Mouse (Mus musculus) cortical plate, adult 2 months (tissue): ENCODE measurements around the gene Nudt22.

Experiments used
- CTCF ChIP-seq: fragments of 200-500 bp; IDR thresholded peaks from 2 replicates; pipeline ENCODE4 v1.5.1; 2011; ENCODE audit warnings: mild to moderate bottlenecking, control low read depth, low read length; ENCODE audit not compliant: insufficient read depth; ENCODE audit errors: extremely low read depth
- POLR2A ChIP-seq: fragments of 200-500 bp; IDR thresholded peaks from 2 replicates; pipeline ENCODE4 v1.6.1; 2011; ENCODE audit warnings: mild to moderate bottlenecking, low read length, control low read depth; ENCODE audit not compliant: insufficient read depth; ENCODE audit errors: extremely low read depth

- TF ChIP-seq CTCF (no peak), POLR2A (no peak)
Observed at GRCm38 (mm10) chr19:6948186-6948585, 47.7 kb downstream of the Nudt22 start.
